In the genomic region with DNA sequence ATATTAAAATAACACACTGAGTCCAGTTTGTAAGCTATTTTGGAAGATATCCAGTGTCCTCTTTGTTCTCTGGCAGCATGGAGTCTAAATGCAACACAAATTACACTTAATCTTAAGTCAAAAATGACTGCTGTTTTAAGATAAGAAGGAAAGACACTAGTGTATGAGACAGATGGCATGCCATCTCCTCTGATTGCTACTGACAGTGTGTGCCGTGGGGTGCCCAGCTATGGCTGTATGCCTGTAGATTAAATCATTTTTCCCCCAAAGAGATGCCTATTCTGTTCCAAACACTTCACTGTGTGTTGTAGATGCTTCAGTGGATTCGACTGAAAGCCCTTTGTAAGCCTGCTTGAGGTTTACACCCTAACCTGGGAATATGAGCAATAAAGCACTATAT, we compare ENCODE assay signal across 15 mouse cellular contexts. TPM values are rescaled to one million over a fixed set of nuclear protein-coding genes. Genes with fewer than 3 reads are reported as not detected.
A peak's percentile ranks its signal among the peaks of the same experiment; 100 is the strongest.
DNase-seq lines count a peak whose midpoint lies in the region; ATAC-seq and TF ChIP-seq lines count a peak whose summit lies in the region.
"Had no signal": no experiment of that assay in that cellular context is flagged by ENCODE, and none has a peak within 500 bp of the region (broad histone marks: within the 10 kb centered on the region; RNA-seq: fewer than 3 reads in every experiment).

No protein-coding gene starts in this region.

- no peak for TF ChIP-seq CTCF in MEL (IDR thresholded peaks at IDR 0.05 in 2 of 3, conservative IDR thresholded peaks at IDR 0.05 in 1 of 3; ENCODE audit: control insufficient read depth in 1 of 3, insufficient read depth in 1 of 3, low read depth in 2 of 3, low read length in 3 of 3, poor library complexity in 1 of 3, severe bottlenecking in 1 of 3)

- peak in 1 of 2 experiments; percentile 44; a peak in 1 of 4 replicates for TF ChIP-seq EP300 in MEL (IDR thresholded peaks at IDR 0.05; ENCODE audit: low read depth in 1 of 2, low read length in 2 of 2)

- H3K27ac ChIP-seq in forebrain, embryonic 16.5 days (ENCODE audit: low read length) = peak overlapping the region; percentile 5; the same call in 1 of the 2 replicates
- no peak overlapping the region for H3K27ac ChIP-seq in forebrain, embryonic 10.5 days
- no peak overlapping the region for H3K27ac ChIP-seq in MEL (ENCODE audit: control insufficient read depth, low read depth, low read length)
- H3K27ac ChIP-seq in midbrain, embryonic 11.5 days (ENCODE audit: low read depth, low read length) = no peak overlapping the region
- H3K27ac ChIP-seq: intestine, embryonic 15.5 days had no signal

- H3K4me2 ChIP-seq in forebrain, embryonic 16.5 days (ENCODE audit: low read length) = no peak overlapping the region
- no peak overlapping the region for H3K4me2 ChIP-seq in midbrain, embryonic 11.5 days
- H3K4me2 ChIP-seq: heart, embryonic 12.5 days; intestine, embryonic 15.5 days had no signal

- no peaks in the 10 kb centered on the region for H3K27me3 ChIP-seq in forebrain, embryonic 16.5 days (replicated peaks; ENCODE audit: control insufficient read depth, insufficient read depth, low read length)
- no peaks in the 10 kb centered on the region for H3K27me3 ChIP-seq in forebrain, embryonic 10.5 days (ENCODE audit: poor library complexity, severe bottlenecking)
- peaks cover 1 to 3% of the 10 kb centered on the region in 2 experiments; a peak in 3 of 4 replicates for H3K27me3 ChIP-seq in MEL (ENCODE audit: control insufficient read depth in 1 of 2, insufficient read depth in 2 of 2, low read length in 2 of 2)
- no peaks in the 10 kb centered on the region for H3K27me3 ChIP-seq in midbrain, embryonic 11.5 days (ENCODE audit: control insufficient read depth, insufficient read depth, low read length)
- H3K27me3 ChIP-seq: heart, embryonic 12.5 days; intestine, embryonic 15.5 days had no signal

- no peaks in the 10 kb centered on the region for H3K9me3 ChIP-seq in forebrain, embryonic 16.5 days (ENCODE audit: control insufficient read depth, low read length)
- no peaks in the 10 kb centered on the region for H3K9me3 ChIP-seq in forebrain, embryonic 10.5 days
- no peaks in the 10 kb centered on the region for H3K9me3 ChIP-seq in MEL (replicated peaks; ENCODE audit: insufficient read depth, low read length)
- H3K9me3 ChIP-seq in midbrain, embryonic 11.5 days (ENCODE audit: control insufficient read depth, low read length) = no peaks in the 10 kb centered on the region
- H3K9me3 ChIP-seq: intestine, embryonic 15.5 days had no signal

- TF ChIP-seq RAD21 in MEL (IDR thresholded peaks at IDR 0.05; ENCODE audit: low read depth, low read length) = no peak

- H3K79me2 ChIP-seq in MEL (ENCODE audit: control insufficient read depth, insufficient read depth, low read length, poor library complexity) = no peaks in the 10 kb centered on the region

- H3K9ac ChIP-seq in forebrain, embryonic 16.5 days (replicated peaks; ENCODE audit: low read depth, low read length) = no peak overlapping the region
- H3K9ac ChIP-seq in MEL (ENCODE audit: control insufficient read depth, low read depth, low read length, poor library complexity, severe bottlenecking) = no peak overlapping the region
- H3K9ac ChIP-seq in midbrain, embryonic 11.5 days (ENCODE audit: low read length) = no peak overlapping the region
- H3K9ac ChIP-seq: heart, embryonic 12.5 days; intestine, embryonic 15.5 days had no signal

- H3K36me3 ChIP-seq in forebrain, embryonic 16.5 days (ENCODE audit: control insufficient read depth, insufficient read depth) = no peaks in the 10 kb centered on the region
- no peaks in the 10 kb centered on the region for H3K36me3 ChIP-seq in forebrain, embryonic 10.5 days (replicated peaks)
- no peaks in the 10 kb centered on the region for H3K36me3 ChIP-seq in MEL (ENCODE audit: control insufficient read depth in 1 of 2, insufficient read depth in 2 of 2, low read length in 2 of 2)
- no peaks in the 10 kb centered on the region for H3K36me3 ChIP-seq in midbrain, embryonic 11.5 days (ENCODE audit: control insufficient read depth, insufficient read depth, low read length)
- H3K36me3 ChIP-seq: heart, embryonic 12.5 days; intestine, embryonic 15.5 days had no signal

- no peak overlapping the region for H3K4me3 ChIP-seq in forebrain, embryonic 16.5 days (replicated peaks; ENCODE audit: low read length)
- no peak overlapping the region for H3K4me3 ChIP-seq in forebrain, embryonic 10.5 days
- H3K4me3 ChIP-seq in MEL (ENCODE audit: control insufficient read depth in 1 of 2, insufficient read depth in 1 of 2, low read depth in 2 of 2, low read length in 2 of 2) = no peak overlapping the region
- no peak overlapping the region for H3K4me3 ChIP-seq in midbrain, embryonic 11.5 days (ENCODE audit: low read depth, low read length)
- H3K4me3 ChIP-seq: heart, embryonic 12.5 days; intestine, embryonic 15.5 days had no signal

- ATAC-seq in forebrain, embryonic 16.5 days = peak; percentile 81
- peak; percentile 60; the same call in 1 of the 2 replicates for ATAC-seq in common myeloid progenitor, adult 5-6 weeks (replicated peaks; ENCODE audit: low read depth, poor library complexity, severe bottlenecking)
- no peak for ATAC-seq in midbrain, embryonic 11.5 days (ENCODE audit: low FRiP score)
- ATAC-seq: intestine, embryonic 15.5 days had no signal

- DNase-seq in forebrain, embryonic 10.5 days (ENCODE audit: extremely low spot score, low spot score) = no peak
- DNase-seq in MEL (ENCODE audit: low read depth, low spot score) = peak; percentile 7
- peak; percentile 47 for DNase-seq in cerebellum, adult 11-12 months
- DNase-seq in left cerebral cortex, adult 8-10 months (ENCODE audit: low spot score in 2 of 2) = no peak
- DNase-seq in right cerebral cortex, postnatal 4 days = no peak
- no peak for DNase-seq in midbrain, embryonic 11.5 days (ENCODE audit: low spot score, missing footprints)
- DNase-seq: heart, postnatal 36 days; layer of hippocampus, adult 9-11 months; lung, postnatal 36 days; midbrain, embryonic 14.5 days; right cerebral cortex, postnatal 25 days had no signal

- WGBS in forebrain, embryonic 16.5 days = 51% methylated on average over 2 of the region's 2 CpGs
- WGBS in forebrain, embryonic 10.5 days = 85% methylated on average over 2 of the region's 2 CpGs
- WGBS in midbrain, embryonic 11.5 days = 80% methylated on average over 2 of the region's 2 CpGs

- 0 out of 2 replicates have a peak, but pooled peaks cover 2% of the 10 kb centered on the region for H3K4me1 ChIP-seq in forebrain, embryonic 16.5 days (replicated peaks; ENCODE audit: control insufficient read depth, insufficient read depth, low read length)
- H3K4me1 ChIP-seq in forebrain, embryonic 10.5 days = no peaks in the 10 kb centered on the region
- no peaks in the 10 kb centered on the region for H3K4me1 ChIP-seq in MEL (ENCODE audit: control insufficient read depth in 1 of 2, insufficient read depth in 2 of 2, low read length in 2 of 2)
- H3K4me1 ChIP-seq in midbrain, embryonic 11.5 days (ENCODE audit: control insufficient read depth, insufficient read depth, low read length) = no peaks in the 10 kb centered on the region
- H3K4me1 ChIP-seq: heart, embryonic 12.5 days; intestine, embryonic 15.5 days had no signal

- no peak for TF ChIP-seq POLR2A in MEL (IDR thresholded peaks at IDR 0.05; ENCODE audit: control insufficient read depth in 1 of 2, insufficient read depth in 1 of 2, low read depth in 1 of 2, low read length in 2 of 2, poor library complexity in 1 of 2)

TF ChIP-seq in MEL, 35 proteins besides CTCF, POLR2A, EP300 and RAD21:
- TF ChIP-seq GATA1 (IDR thresholded peaks at IDR 0.05; ENCODE audit: low read depth, low read length) (no peak), TCF12 (IDR thresholded peaks at IDR 0.05; ENCODE audit: low read depth, low read length) (peak; percentile 54; the same call in 1 of the 2 replicates)

RNA-seq across cellular contexts. Expression of gene Tmcc3, which starts 59.5 kb away (rescaled TPM):
- 5.1 and 6.8 TPM in 2 replicates for polyA plus RNA-seq in forebrain, embryonic 16.5 days (2015; fragmentation: Nextera tagmentation; extraction: Ambion mirVana)
- 2.0 and 2.3 TPM in 2 replicates for polyA plus RNA-seq in forebrain, embryonic 10.5 days (2016; fragmentation: Nextera tagmentation; extraction: Ambion mirVana)
- total RNA-seq in MEL (2012; rRNA removed) = 2.6 TPM in 2 replicates
- polyA plus RNA-seq in MEL (2012; ENCODE audit: insufficient read depth in 1 of 2, insufficient read length in 2 of 2, low read depth in 1 of 2, low replicate concordance in 2 of 2, missing spikeins in 1 of 2) = 1 to 10 TPM in 1 of 2 experiments, not detected in 1; 1.3 TPM
- total RNA-seq in common myeloid progenitor, adult 5-6 weeks (2017) = 0.37 and 5.1 TPM in 2 replicates
- 10 to 100 TPM; 37.5 to 45.6 (median 39.7) TPM for total RNA-seq in left cerebral cortex, adult 8-10 months (2022)
- 3.2 and 4.0 TPM in 2 replicates for polyA plus RNA-seq in midbrain, embryonic 11.5 days (2014; fragmentation: Nextera tagmentation; extraction: Ambion mirVana)

Comparison
In these comparisons a context has a peak if more than half of its experiments do, and no peak if none do; other contexts are left out.
1. DNase-seq: peak in MEL (single experiment) and cerebellum, adult 11-12 months (single experiment); none in forebrain, embryonic 10.5 days (single experiment), left cerebral cortex, adult 8-10 months (0 of 2), right cerebral cortex, postnatal 4 days (single experiment) and midbrain, embryonic 11.5 days (single experiment).